Mouse (Mus musculus): ENCODE measurements around the gene Tbc1d9b.
"Not testable (repeated sequence)": the region's sequence is repeated elsewhere in the genome, so short reads cannot be mapped to it uniquely, and the experiment has no call there.

Gene Tbc1d9b

DNA sequence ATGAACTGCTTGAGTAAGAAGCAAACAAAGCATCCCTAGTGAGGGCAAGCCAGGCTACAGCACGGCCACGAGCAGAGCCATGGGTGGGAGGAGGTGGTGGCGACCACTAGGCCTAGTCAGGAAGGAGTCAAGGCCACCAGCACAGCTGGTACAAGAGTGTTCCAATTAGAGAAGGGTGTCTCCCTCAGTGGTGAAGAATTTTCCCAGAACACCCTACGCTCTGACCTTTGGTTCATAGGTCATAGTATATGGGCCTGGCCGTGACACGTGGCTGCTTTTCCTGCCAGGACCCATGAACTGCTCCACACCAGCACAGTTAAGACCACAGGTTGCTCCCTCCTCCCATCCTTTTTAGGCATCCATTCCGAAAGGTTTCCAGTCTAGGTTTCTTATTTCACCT is 8.4 kb downstream of the Tbc1d9b start:
- DNase-seq = no peak

DNA sequence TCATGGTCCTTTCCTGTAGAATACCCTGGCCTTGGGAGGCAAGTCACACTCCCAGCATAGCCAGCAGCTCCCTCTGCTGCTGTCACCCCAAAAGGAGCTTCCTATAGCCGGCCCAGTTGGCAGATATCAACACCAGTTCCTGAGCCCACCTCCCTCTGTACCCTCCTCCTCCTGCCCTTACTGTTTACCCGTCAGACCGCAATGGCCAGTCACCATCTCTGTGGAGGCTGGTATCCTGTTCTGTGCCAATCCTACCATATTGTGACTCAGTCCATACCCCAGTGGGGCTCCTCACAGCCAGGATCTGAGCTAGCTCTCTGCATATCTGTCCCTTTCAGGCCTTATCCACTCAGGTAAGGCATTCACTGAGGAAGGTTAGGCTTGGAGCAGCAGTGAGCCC is 14.3 kb downstream of the Tbc1d9b start:
- no peak for DNase-seq

GRCm38 (mm10) chr11:50146121-50146520 is 14.9 kb downstream of the Tbc1d9b start:
- DNase-seq = no peak

- no peak for DNase-seq
Observed at GRCm38 (mm10) chr11:50147267-50147957, 16.2 kb downstream of the Tbc1d9b start.

DNA sequence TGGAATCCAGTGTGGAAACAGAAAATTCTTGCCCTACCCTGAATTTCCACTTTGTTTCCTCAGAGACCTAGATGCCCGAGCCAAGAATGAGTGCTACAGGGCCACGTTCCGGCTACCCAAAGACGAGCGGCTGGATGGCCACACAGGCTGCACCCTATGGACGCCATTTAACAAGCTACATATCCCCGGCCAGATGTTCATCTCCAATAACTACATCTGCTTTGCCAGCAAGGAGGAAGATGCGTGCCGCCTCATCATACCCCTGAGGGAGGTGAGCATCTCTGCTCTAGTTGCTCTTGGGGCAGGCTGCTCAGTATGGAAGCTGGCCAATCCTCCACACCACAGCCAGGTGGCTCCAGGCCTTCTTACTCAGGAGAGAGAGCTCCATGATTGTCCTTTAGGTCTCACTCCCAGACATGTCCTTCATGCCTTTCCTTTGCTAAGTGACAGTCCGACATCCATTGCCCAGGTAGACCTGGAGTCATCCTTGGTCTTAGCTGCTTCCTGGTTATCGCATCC is 16.8 kb downstream of the Tbc1d9b start:
- DNase-seq = no peak

DNA sequence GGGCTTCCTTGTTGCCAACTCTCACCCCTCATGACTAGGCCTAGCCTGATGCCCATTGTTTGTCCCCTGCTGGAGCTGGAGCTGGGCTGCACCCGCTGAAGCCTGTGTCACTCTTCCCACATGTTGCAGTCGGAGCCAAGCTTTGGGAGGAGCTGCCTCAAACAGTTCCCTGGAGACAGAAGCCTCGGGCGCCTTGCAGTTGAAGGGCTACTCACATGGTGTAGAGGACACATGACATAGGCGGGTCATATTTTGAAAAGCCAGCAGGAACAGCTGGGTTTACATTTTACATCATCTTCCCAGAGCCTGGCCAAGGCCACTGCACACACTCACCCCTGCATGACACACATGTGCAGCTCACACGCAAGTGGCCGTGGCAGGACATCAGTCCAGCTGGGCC is 18.0 kb downstream of the Tbc1d9b start:
- no peak for DNase-seq

DNA sequence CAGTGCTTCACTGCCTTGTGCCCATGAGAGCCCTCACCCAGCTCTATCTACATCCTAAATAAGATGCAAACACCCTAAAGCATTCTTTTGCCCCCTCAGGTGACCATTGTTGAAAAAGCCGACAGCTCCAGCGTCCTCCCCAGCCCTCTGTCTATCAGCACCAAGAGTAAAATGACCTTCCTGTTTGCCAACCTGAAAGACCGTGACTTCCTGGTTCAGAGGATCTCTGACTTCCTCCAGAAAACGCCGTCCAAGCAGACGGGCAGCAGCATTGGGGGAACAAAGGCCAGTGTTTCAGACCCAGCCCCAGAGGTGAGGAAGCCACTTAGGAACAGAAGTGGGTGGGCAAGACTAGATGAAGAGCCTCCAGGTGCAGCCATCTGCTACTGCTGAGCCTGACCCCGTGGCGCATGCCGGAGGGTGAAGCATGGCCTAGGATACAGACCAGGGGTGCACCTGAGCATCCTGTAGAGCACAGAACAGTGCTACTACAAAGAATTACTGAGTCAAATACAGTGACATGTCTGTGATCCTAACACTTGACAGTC is 18.5 kb downstream of the Tbc1d9b start:
- DNase-seq = no peak

DNA sequence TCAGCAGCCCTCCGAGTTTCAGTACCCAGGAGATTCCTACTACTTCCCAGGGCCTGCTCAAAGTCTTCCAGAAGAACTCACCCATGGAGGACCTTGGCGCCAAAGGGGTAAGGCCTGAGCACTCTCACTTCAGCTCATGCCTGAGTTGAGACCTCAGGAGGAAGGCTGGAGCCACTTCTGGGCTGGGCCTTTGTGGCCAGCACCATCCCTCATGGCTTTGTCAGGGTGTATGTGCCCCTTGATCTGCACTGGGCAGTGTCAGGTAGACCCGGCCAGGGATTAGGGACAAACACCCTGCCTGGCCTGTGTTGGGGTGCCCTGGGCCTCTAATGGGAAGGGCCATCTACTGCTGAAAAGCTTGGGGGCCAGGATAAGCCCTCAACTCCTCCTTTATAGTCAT is 20.2 kb downstream of the Tbc1d9b start:
- no peak for DNase-seq

DNA sequence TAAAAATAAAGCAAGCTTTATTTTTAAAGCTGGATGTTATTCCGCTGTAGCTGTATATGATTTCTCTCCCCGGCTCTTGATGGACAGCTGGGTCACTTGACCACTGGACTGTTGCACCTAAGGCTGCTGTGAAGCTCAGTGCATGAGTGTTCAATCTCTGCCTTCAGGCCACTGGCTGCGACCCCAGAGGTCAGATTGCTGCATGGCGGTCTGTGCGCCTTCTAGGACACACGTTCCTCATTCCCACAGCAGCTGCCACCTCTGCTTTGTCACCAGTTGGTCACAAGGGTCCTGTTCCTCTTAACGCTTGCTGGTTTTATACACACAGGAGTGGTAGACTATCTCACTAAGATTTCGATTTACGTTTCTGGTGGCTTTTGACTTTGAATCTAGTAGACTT is 23.0 kb downstream of the Tbc1d9b start:
- DNase-seq = peak; percentile 39

DNA sequence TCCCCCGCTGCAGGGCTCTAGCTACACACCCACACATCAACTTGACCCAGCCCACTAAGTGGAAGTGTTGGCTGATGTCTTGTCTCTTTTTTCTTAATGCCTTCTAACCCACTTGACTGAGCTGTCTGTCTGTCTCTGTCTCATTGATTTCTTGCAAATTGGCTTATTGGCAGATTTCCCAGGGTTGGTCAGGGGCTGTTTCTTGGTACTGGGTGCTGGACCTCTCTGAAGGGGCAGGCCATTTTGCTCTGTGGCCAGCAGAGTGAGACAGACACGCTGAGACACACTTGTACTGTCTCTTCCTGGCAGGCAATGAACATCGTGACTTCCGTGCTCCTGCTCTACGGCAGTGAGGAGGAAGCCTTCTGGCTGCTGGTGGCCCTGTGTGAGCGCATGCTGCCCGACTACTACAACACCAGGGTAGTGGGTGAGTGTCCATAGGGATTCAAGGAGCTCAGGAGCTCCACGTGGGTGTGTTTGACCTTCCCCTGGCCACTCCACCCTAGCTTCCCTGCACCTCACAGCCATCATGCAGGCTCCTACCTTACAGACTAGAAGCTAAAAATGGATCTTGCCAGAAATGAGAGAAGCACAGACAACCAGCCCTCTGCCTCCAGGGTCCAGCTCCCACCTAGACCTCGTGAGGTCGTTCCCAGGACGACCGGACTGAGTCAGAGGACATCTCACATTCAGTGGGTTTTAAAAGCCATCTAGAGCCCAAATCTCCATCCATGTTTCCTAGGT is 23.8 kb downstream of the Tbc1d9b start:
- DNase-seq = no peak

GRCm38 (mm10) chr11:50155785-50156184 is 24.6 kb downstream of the Tbc1d9b start:
- DNase-seq = no peak

DNA sequence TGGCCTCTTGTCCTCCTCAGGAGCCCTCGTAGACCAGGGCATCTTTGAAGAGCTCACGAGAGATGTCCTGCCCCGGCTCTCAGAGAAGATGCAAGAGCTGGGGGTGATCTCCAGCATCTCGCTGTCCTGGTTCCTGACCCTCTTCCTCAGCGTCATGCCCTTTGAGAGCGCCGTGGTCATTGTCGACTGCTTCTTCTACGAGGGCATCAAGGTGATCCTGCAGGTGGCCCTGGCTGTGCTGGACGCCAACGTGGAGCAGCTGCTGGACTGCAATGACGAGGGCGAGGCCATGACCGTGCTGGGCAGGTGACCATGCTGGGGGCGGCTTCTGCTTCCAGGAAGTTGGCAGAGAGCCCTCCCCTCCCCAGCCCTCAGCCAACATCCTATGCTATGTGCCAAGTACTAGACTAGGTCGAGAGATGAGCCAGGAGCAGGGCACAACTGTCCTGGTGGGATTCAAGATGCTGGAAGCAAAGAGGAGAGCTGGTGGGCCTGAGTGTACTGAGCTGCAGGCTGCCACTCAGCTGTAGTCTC is 25.6 kb downstream of the Tbc1d9b start:
- DNase-seq = no peak

DNA sequence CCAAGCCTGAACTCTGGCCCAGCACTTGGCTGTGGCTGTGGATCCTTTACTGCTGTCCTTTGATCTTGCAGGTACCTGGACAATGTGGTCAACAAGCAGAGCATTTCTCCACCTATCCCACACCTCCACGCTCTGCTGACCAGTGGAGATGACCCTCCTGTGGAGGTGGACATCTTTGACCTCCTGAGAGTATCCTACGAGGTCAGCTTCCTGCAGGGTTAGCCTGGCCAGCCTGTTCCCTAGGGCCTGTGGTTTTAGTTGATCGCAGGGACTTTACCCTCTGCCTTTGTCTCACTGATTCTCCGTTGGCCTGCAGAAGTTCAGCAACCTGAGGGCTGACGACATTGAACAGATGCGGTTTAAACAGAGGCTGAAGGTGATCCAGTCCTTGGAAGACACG is 27.1 kb downstream of the Tbc1d9b start:
- no peak for DNase-seq

GRCm38 (mm10) chr11:50159347-50159746 is 28.2 kb downstream of the Tbc1d9b start:
- no peak for DNase-seq

DNA sequence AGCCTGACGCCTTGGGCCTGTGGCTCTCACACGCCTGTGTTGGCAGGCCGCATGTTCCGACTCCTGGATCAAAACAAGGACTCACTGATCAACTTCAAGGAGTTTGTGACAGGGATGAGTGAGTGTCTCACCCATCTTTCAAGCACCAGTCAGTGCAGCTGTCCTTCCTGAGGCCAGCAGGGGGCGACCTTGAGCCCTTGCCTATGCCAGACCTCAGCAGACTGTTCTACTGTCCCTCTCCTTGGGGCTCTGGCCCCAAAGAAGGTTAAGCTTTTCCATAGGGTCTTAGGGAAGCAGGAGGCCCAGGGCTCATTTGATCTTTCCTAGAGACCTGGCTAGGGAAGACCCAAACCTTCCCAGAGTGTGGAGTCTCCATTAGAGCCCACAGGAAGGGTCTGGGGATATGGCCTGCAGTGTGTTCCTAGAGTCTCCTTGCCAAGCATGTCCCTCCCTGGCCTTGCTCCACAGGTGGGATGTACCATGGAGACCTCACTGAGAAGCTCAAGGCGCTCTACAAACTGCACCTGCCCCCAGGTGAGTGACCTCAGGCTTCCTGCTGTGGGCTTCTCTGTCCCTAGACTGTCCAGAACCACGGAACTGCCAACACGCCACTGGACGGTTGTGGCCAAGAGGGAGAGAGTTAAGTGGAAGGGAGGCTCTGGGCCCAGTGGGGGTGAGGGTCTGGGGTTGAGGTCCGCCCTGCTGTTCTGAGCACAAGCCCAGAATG is 30.5 kb downstream of the Tbc1d9b start:
- peak; percentile 76 for DNase-seq

DNA sequence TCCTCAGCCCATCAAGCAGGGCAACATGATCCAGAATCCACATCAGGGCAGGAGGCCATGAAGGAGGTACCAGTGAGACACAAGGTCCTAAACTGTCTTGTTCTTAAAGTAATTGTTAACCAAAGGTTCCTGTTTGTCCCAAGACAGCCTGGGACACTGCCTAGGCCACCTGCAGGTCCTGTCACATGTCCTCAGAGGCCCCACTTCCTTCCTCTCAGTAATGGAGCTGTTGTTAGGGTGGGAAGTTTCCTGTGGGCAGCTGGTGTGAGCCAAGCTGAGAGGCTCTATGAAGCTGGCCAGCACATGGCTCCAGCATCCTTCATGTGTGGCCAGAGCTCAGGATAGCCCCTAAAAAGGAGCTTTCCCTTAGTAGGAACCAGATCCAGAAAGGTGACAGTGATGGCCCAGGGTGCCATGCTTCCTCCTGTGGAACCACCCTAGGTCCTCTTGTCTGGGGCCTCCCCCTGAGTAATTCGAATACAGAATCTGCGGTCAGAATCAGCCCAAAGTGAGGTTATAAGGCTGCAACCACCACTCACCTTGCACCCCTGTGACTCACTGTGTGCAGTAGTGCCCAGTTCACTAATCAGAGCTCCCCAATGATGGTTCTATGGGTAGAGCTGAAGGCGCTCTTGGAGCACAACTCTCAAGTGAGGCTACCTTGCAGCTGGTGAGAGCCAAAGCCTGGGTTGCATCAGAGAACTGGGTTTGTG is 31.3 kb downstream of the Tbc1d9b start:
- no peak for DNase-seq

- no peak for DNase-seq
Observed at GRCm38 (mm10) chr11:50168352-50168751, 37.2 kb downstream of the Tbc1d9b start.

DNA sequence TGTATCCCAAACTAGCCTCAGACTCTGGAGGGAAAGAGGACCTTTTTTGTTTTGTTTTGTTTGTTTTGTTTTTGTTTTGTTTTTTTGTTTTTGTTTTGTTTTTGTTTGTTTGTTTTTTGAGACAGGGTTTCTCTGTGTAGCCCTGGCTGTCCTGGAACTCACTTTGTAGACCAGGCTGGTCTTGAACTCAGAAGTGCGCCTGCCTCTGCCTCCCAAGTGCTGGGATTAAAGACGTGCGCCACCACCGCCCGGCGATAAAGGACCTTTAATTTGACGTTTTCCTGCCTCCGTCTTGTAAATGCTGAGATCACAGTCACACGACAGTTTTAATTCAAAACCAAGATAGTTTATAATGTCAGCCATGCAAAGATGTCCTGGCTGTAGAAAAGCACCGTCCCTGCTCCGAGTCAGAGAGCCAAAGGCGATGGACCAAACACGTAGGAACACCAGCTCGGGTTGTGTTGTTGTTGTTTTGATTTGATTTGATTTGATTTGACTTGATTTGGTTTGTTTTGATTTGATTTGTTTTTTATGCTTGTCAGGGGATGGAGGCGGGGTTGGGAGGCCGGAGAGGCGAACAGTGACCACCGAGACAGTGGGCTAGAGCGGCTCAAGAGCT is 43.0 kb downstream of the Tbc1d9b start, which contains the start of gene Mrnip:
Mrnip (plus strand) TSS at position 334 of the 619 bp plus-strand sequence.
- not testable (repeated sequence) for DNase-seq

DNA sequence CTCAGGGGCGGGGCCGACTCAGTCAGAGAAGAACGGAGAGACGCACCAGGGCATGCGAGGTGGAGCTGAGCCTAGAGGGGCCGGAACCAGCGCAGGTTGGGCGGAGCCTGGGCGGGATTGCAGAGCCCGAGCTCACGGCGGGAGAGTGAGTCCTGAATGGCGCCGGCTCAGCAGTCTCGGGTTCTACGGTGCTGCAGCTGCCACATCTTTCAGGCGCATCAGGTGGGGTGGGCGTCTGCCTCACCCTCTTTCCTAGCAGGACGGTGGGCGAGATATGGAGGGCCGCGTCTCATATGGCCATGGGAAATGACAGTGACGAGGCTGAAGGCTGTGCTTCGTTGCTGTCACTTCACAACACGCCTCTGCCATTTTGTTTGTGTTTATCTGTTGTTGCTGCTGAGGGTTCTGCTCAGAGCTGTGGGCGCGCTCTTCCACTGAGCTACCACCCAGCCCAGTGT is 43.6 kb downstream of the Tbc1d9b start:
- DNase-seq = peak; percentile 99

DNA sequence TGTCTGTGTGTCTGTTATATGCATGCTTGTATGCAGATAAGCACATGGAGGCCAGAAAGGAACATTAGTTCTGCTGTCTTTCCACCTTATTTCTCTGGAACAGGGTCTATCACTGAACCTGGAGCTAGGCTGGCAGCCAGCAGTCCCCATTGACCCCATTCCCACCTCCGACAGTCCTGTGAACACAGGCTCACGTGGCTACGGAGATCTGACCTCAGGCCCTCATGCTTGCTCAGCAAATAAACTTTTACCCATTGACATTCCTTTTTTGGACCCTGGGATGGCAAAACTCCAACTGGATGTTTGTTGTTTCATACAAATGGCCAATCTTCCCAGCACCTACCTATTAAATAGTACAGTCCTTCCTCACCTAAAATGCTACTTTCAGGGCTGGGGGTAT is 45.2 kb downstream of the Tbc1d9b start:
- DNase-seq = no peak

GRCm38 (mm10) chr11:50177111-50177510 is 45.9 kb downstream of the Tbc1d9b start:
- DNase-seq = no peak

Data from retina, postnatal 1 day (tissue).